Mouse (Mus musculus): Measurements from ENCODE around the gene Atp2c1. TPM values are rescaled to one million over a fixed set of nuclear protein-coding genes. Genes with fewer than 3 reads are reported as not detected.

Atp2c1 gene
- polyA plus RNA-seq, 1 experiment: 20.5 TPM

- no peak overlapping the region for H3K4me2 ChIP-seq (ENCODE audit: low read depth)
- H3ac ChIP-seq (ENCODE audit: control insufficient read depth, insufficient read length): no peak overlapping the region
- no peak for TF ChIP-seq TCF12 (IDR thresholded peaks at IDR 0.05; ENCODE audit: insufficient read depth, poor library complexity, severe bottlenecking)
- no peak for TF ChIP-seq MAX (IDR thresholded peaks at IDR 0.05; ENCODE audit: low read depth)
- no peak for TF ChIP-seq REST (IDR thresholded peaks at IDR 0.05; ENCODE audit: insufficient read depth, insufficient read length)
- TF ChIP-seq POLR2AphosphoS2 (IDR thresholded peaks at IDR 0.05; ENCODE audit: insufficient read length, low read depth): no peak
- TF ChIP-seq USF1 (IDR thresholded peaks at IDR 0.05; ENCODE audit: low read depth): no peak
- peaks cover 15% of the 10 kb centered on the region for H3K36me3 ChIP-seq (ENCODE audit: control insufficient read depth, insufficient read depth)
- H3K79me2 ChIP-seq (ENCODE audit: control insufficient read depth, insufficient read depth): no peaks in the 10 kb centered on the region
- no peak overlapping the region for H3K4me3 ChIP-seq
- no peaks in the 10 kb centered on the region for H3K27me3 ChIP-seq (ENCODE audit: control insufficient read depth, insufficient read depth, insufficient read length)
Measured at GRCm38 (mm10) chr9:105408549-105408948, 118.6 kb downstream of the Atp2c1 start.

GRCm38 (mm10) chr9:105395218-105395627 lies 131.9 kb downstream of the Atp2c1 start, which contains the start of the genes Aste1 and Nek11:
Gene Aste1 (plus strand): TSS chr9:105395392.
Gene Nek11 (minus strand): TSS chr9:105395524.
- Histone ChIP-seq H3K79me2 (ENCODE audit: control insufficient read depth, insufficient read depth) (peaks cover 28% of the 10 kb centered on the region), H3K36me3 (ENCODE audit: control insufficient read depth, insufficient read depth) (peaks cover 6% of the 10 kb centered on the region), H3K4me3 (peak within 1 kb of the TSS; percentile 48), H3ac (ENCODE audit: control insufficient read depth, insufficient read length) (peak within 1 kb of the TSS; percentile 37), H3K27me3 (ENCODE audit: control insufficient read depth, insufficient read depth, insufficient read length) (no peaks in the 10 kb centered on the region), H3K4me2 (ENCODE audit: low read depth) (peak within 1 kb of the TSS; percentile 87)
- no peak for TF ChIP-seq USF1 (IDR thresholded peaks at IDR 0.05; ENCODE audit: low read depth)
- TF ChIP-seq POLR2A (IDR thresholded peaks at IDR 0.05; ENCODE audit: insufficient read length, low read depth): peak; percentile 54
- TF ChIP-seq POLR2AphosphoS2 (IDR thresholded peaks at IDR 0.05; ENCODE audit: insufficient read length, low read depth): peak; percentile 79

GRCm38 (mm10) chr9:105394720-105395119 lies 132.4 kb downstream of the Atp2c1 start:
- TF ChIP-seq REST (IDR thresholded peaks at IDR 0.05; ENCODE audit: insufficient read depth, insufficient read length) (no peak), CEBPB (IDR thresholded peaks at IDR 0.05; ENCODE audit: insufficient read depth, poor library complexity, severe bottlenecking) (no peak), POLR2A (IDR thresholded peaks at IDR 0.05; ENCODE audit: insufficient read length, low read depth) (no peak), MYOG (IDR thresholded peaks at IDR 0.05; ENCODE audit: control insufficient read depth in 1 of 3, insufficient read depth in 1 of 3, insufficient read length in 2 of 3, low read depth in 2 of 3) (no peak), TCF12 (IDR thresholded peaks at IDR 0.05; ENCODE audit: insufficient read depth, poor library complexity, severe bottlenecking) (no peak), SRF (IDR thresholded peaks at IDR 0.05; ENCODE audit: control insufficient read depth, insufficient read length, low read depth) (no peak), MYOD1 (IDR thresholded peaks at IDR 0.05; ENCODE audit: control insufficient read depth in 1 of 3, insufficient read length in 2 of 3, low read depth in 2 of 3) (no peak), MAX (IDR thresholded peaks at IDR 0.05; ENCODE audit: low read depth) (no peak), USF1 (IDR thresholded peaks at IDR 0.05; ENCODE audit: low read depth) (no peak), POLR2AphosphoS2 (IDR thresholded peaks at IDR 0.05; ENCODE audit: insufficient read length, low read depth) (no peak)
- H3K4me3 ChIP-seq: peak overlapping the region; percentile 48

GRCm38 (mm10) chr9:105390616-105391015 lies 136.5 kb downstream of the Atp2c1 start:
- TF ChIP-seq MAX (IDR thresholded peaks at IDR 0.05; ENCODE audit: low read depth): no peak
- no peak for TF ChIP-seq POLR2A (IDR thresholded peaks at IDR 0.05; ENCODE audit: insufficient read length, low read depth)
- no peak for TF ChIP-seq USF1 (IDR thresholded peaks at IDR 0.05; ENCODE audit: low read depth)
- no peak for TF ChIP-seq REST (IDR thresholded peaks at IDR 0.05; ENCODE audit: insufficient read depth, insufficient read length)
- no peak for TF ChIP-seq TCF12 (IDR thresholded peaks at IDR 0.05; ENCODE audit: insufficient read depth, poor library complexity, severe bottlenecking)
- no peak for TF ChIP-seq CEBPB (IDR thresholded peaks at IDR 0.05; ENCODE audit: insufficient read depth, poor library complexity, severe bottlenecking)
- no peak for TF ChIP-seq TCF3 (IDR thresholded peaks at IDR 0.05; ENCODE audit: insufficient read length, low read depth)
- no peak for TF ChIP-seq MYOD1 (IDR thresholded peaks at IDR 0.05; ENCODE audit: control insufficient read depth in 1 of 3, insufficient read length in 2 of 3, low read depth in 2 of 3)
- TF ChIP-seq POLR2AphosphoS2 (IDR thresholded peaks at IDR 0.05; ENCODE audit: insufficient read length, low read depth): no peak
- TF ChIP-seq MYOG (IDR thresholded peaks at IDR 0.05; ENCODE audit: control insufficient read depth in 1 of 3, insufficient read depth in 1 of 3, insufficient read length in 2 of 3, low read depth in 2 of 3): no peak
- TF ChIP-seq E2F4 (IDR thresholded peaks at IDR 0.05; ENCODE audit: insufficient read depth): no peak
- TF ChIP-seq SRF (IDR thresholded peaks at IDR 0.05; ENCODE audit: control insufficient read depth, insufficient read length, low read depth): no peak
- Histone ChIP-seq H3K4me3 (no peak overlapping the region), H3K4me2 (ENCODE audit: low read depth) (no peak overlapping the region), H3K79me2 (ENCODE audit: control insufficient read depth, insufficient read depth) (no peaks in the 10 kb centered on the region), H3K36me3 (ENCODE audit: control insufficient read depth, insufficient read depth) (no peaks in the 10 kb centered on the region), H3ac (ENCODE audit: control insufficient read depth, insufficient read length) (no peak overlapping the region), H3K27me3 (ENCODE audit: control insufficient read depth, insufficient read depth, insufficient read length) (no peaks in the 10 kb centered on the region)

More at GRCm38 (mm10) chr9:105394720-105395119, 132.4 kb downstream of the Atp2c1 start:
- Histone ChIP-seq H3K79me2 (ENCODE audit: control insufficient read depth, insufficient read depth) (peaks cover 24% of the 10 kb centered on the region), H3K27me3 (ENCODE audit: control insufficient read depth, insufficient read depth, insufficient read length) (no peaks in the 10 kb centered on the region), H3K36me3 (ENCODE audit: control insufficient read depth, insufficient read depth) (peaks cover 4% of the 10 kb centered on the region), H3K4me2 (ENCODE audit: low read depth) (peak overlapping the region; percentile 87), H3ac (ENCODE audit: control insufficient read depth, insufficient read length) (no peak overlapping the region)

GRCm38 (mm10) chr9:105389289-105389688 lies 137.8 kb downstream of the Atp2c1 start:
- TF ChIP-seq REST (IDR thresholded peaks at IDR 0.05; ENCODE audit: insufficient read depth, insufficient read length) (no peak), CEBPB (IDR thresholded peaks at IDR 0.05; ENCODE audit: insufficient read depth, poor library complexity, severe bottlenecking) (no peak), TCF12 (IDR thresholded peaks at IDR 0.05; ENCODE audit: insufficient read depth, poor library complexity, severe bottlenecking) (no peak), POLR2AphosphoS2 (IDR thresholded peaks at IDR 0.05; ENCODE audit: insufficient read length, low read depth) (no peak)

More at GRCm38 (mm10) chr9:105389289-105389688, 137.8 kb downstream of the Atp2c1 start:
- H3K27me3 ChIP-seq (ENCODE audit: control insufficient read depth, insufficient read depth, insufficient read length): no peaks in the 10 kb centered on the region
- H3K36me3 ChIP-seq (ENCODE audit: control insufficient read depth, insufficient read depth): no peaks in the 10 kb centered on the region
- no peaks in the 10 kb centered on the region for H3K79me2 ChIP-seq (ENCODE audit: control insufficient read depth, insufficient read depth)
- no peak overlapping the region for H3K4me2 ChIP-seq (ENCODE audit: low read depth)
- H3ac ChIP-seq (ENCODE audit: control insufficient read depth, insufficient read length): no peak overlapping the region
- H3K4me3 ChIP-seq: no peak overlapping the region
